Mouse (Mus musculus) embryonic fibroblast, embryonic 13.5 days (primary cell): Measurements from ENCODE around the gene Olfr374.

Experiments used
- CTCF ChIP-seq: IDR thresholded peaks from 2 replicates; pipeline ENCODE4 v1.5.1; 2011; ENCODE audit warnings: mild to moderate bottlenecking, control low read depth, low read length, moderate library complexity, borderline replicate concordance; ENCODE audit not compliant: insufficient read depth
- POLR2A ChIP-seq: IDR thresholded peaks from 2 replicates; pipeline ENCODE4 v1.6.1; 2011; ENCODE audit warnings: low read depth, mild to moderate bottlenecking, control low read depth, low read length, moderate library complexity

- TF ChIP-seq CTCF, result no peak
- TF ChIP-seq POLR2A, result no peak
Measured at GRCm38 (mm10) chr8:72121997-72122396, 15.2 kb downstream of the Olfr374 start.
